Mouse (Mus musculus) midbrain, embryonic 12.5 days (tissue): ENCODE measurements around the gene Cnot6l. TPM values are rescaled to one million over a fixed set of nuclear protein-coding genes. Genes with fewer than 3 reads are reported as not detected.

ENCODE experiments used
- ATAC-seq: fragments of 200-750 bp; cut with Nextera tagmentation; 2 replicates; pipeline ENCODE4 v1.8.0; 2017; ENCODE audit warnings: low read depth, moderate TSS enrichment, moderate library complexity; ENCODE audit not compliant: low FRiP score
- H3K27ac ChIP-seq: fragments of 300-500 bp; sonication (generic); replicated peaks from 2 replicates; pipeline ENCODE4 v1.5.1; 2016; ENCODE audit warnings: mild to moderate bottlenecking
- H3K27me3 ChIP-seq: fragments of 300-500 bp; sonication (generic); 2 replicates; pipeline ENCODE4 v1.6.1; 2016; ENCODE audit warnings: mild to moderate bottlenecking
- H3K36me3 ChIP-seq: fragments of 300-500 bp; sonication (generic); 2 replicates; pipeline ENCODE4 v1.6.1; 2016
- H3K4me1 ChIP-seq: fragments of 300-500 bp; sonication (generic); 2 replicates; pipeline ENCODE4 v1.6.1; 2016
- H3K4me2 ChIP-seq: fragments of 300-500 bp; sonication (generic); replicated peaks from 2 replicates; pipeline ENCODE4 v1.6.1; 2016; ENCODE audit warnings: mild to moderate bottlenecking, moderate library complexity
- H3K4me3 ChIP-seq: fragments of 300-500 bp; sonication (generic); 2 replicates; pipeline ENCODE4 v1.5.1; 2016; ENCODE audit warnings: mild to moderate bottlenecking
- H3K9ac ChIP-seq: fragments of 300-500 bp; sonication (generic); replicated peaks from 2 replicates; pipeline ENCODE4 v1.6.1; 2016; ENCODE audit warnings: mild to moderate bottlenecking, moderate library complexity
- H3K9me3 ChIP-seq: fragments of 300-500 bp; sonication (generic); 2 replicates; pipeline ENCODE4 v1.6.1; 2016; ENCODE audit warnings: mild to moderate bottlenecking
- WGBS: fragments of 180-500 bp; shearing (Covaris S2); methylation state at CpG from one replicate; pipeline ENCODE4 v1.1.7; 2016; 5-methylcytosine and 5-hydroxymethylcytosine counted together
- polyA plus RNA-seq: library from polyadenylated mRNA; unstranded; fragments of >200 nt; fragmentation: Nextera tagmentation; extraction: Ambion mirVana; gene quantifications from 2 replicates; pipeline ENCODE4 v1.2.1, GENCODE M21; 2016

Gene Cnot6l
- polyA plus RNA-seq, 1 experiment from 2014 or later = 12.4 TPM

- H3K4me1 ChIP-seq = no peaks in the 10 kb centered on the region
- H3K36me3 ChIP-seq = no peaks in the 10 kb centered on the region
- H3K4me2 ChIP-seq = no peak overlapping the region
- H3K9me3 ChIP-seq = no peaks in the 10 kb centered on the region
- no peak overlapping the region for H3K27ac ChIP-seq
- H3K4me3 ChIP-seq = no peak overlapping the region
- H3K9ac ChIP-seq = no peak overlapping the region
- no peaks in the 10 kb centered on the region for H3K27me3 ChIP-seq
- WGBS = 73% methylated on average over 5 of the region's 5 CpGs
- no peak for ATAC-seq
Measured at GRCm38 (mm10) chr5:96039188-96039840, 124.7 kb downstream of the Cnot6l start.

- Histone ChIP-seq H3K36me3 (no peaks in the 10 kb centered on the region), H3K9me3 (no peaks in the 10 kb centered on the region), H3K4me2 (no peak overlapping the region), H3K4me3 (no peak overlapping the region), H3K27ac (no peak overlapping the region), H3K27me3 (no peaks in the 10 kb centered on the region), H3K9ac (no peak overlapping the region), H3K4me1 (no peaks in the 10 kb centered on the region)
- 57% methylated on average over 8 of the region's 8 CpGs for WGBS
- no peak for ATAC-seq
Measured at GRCm38 (mm10) chr5:96037684-96038121, 126.3 kb downstream of the Cnot6l start.

GRCm38 (mm10) chr5:96036125-96036672 is 127.8 kb downstream of the Cnot6l start:
- Histone ChIP-seq H3K27ac (no peak overlapping the region), H3K9ac (no peak overlapping the region)

GRCm38 (mm10) chr5:96034101-96034500 is 129.9 kb downstream of the Cnot6l start:
- Histone ChIP-seq H3K27ac (no peak overlapping the region), H3K4me1 (no peaks in the 10 kb centered on the region), H3K4me3 (no peak overlapping the region), H3K36me3 (no peaks in the 10 kb centered on the region), H3K27me3 (no peaks in the 10 kb centered on the region), H3K9ac (no peak overlapping the region), H3K4me2 (no peak overlapping the region), H3K9me3 (no peaks in the 10 kb centered on the region)
- ATAC-seq = no peak
- 47% methylated on average over 1 of the region's 1 CpGs for WGBS

More at GRCm38 (mm10) chr5:96036125-96036672, 127.8 kb downstream of the Cnot6l start:
- no peak for ATAC-seq
- no peaks in the 10 kb centered on the region for H3K4me1 ChIP-seq
- H3K9me3 ChIP-seq = no peaks in the 10 kb centered on the region
- 74% methylated on average over 7 of the region's 7 CpGs for WGBS
- no peaks in the 10 kb centered on the region for H3K36me3 ChIP-seq
- H3K27me3 ChIP-seq = no peaks in the 10 kb centered on the region
- no peak overlapping the region for H3K4me3 ChIP-seq
- H3K4me2 ChIP-seq = no peak overlapping the region

GRCm38 (mm10) chr5:96029821-96030220 is 134.2 kb downstream of the Cnot6l start:
- Histone ChIP-seq H3K27me3 (no peaks in the 10 kb centered on the region), H3K4me1 (no peaks in the 10 kb centered on the region), H3K4me2 (no peak overlapping the region), H3K9me3 (no peaks in the 10 kb centered on the region), H3K36me3 (no peaks in the 10 kb centered on the region), H3K9ac (no peak overlapping the region), H3K27ac (no peak overlapping the region), H3K4me3 (no peak overlapping the region)
- no peak for ATAC-seq
- WGBS = 82% methylated on average over 2 of the region's 2 CpGs

Other genes starting within 250 kb of the Cnot6l start
- not detected in 2 replicates for gene Cxcl13, start 207.2 kb downstream of the Cnot6l start, polyA plus RNA-seq
- 20.5 and 22.5 TPM in 2 replicates for gene Mrpl1, start 45.3 kb upstream of the Cnot6l start, polyA plus RNA-seq
- gene Fras1, start 209.8 kb upstream of the Cnot6l start, polyA plus RNA-seq = 6.4 and 7.1 TPM in 2 replicates